Mouse (Mus musculus): ENCODE results near the gene Ptprs. TPM values are rescaled to one million over a fixed set of nuclear protein-coding genes. Genes with fewer than 3 reads are reported as not detected.

The Ptprs gene
- polyA plus RNA-seq, 1 experiment from 2014 or later, result 80.1 TPM

GRCm38 (mm10) chr17:56510970-56511706 is 34.9 kb upstream of the Ptprs start:
- Histone ChIP-seq H3K4me3 (ENCODE audit: low read depth, low read length) (peak overlapping the region; percentile 19), H3K36me3 (replicated peaks; ENCODE audit: control insufficient read depth, insufficient read depth, low read depth, low read length) (no peaks in the 10 kb centered on the region), H3K27me3 (ENCODE audit: control insufficient read depth, insufficient read depth, low read length) (peaks cover 38% of the 10 kb centered on the region), H3K9ac (replicated peaks; ENCODE audit: low read length) (no peak overlapping the region), H3K4me1 (ENCODE audit: control insufficient read depth, insufficient read depth, low read length) (peaks cover 17% of the 10 kb centered on the region), H3K4me2 (ENCODE audit: low read depth, low read length) (peak overlapping the region; percentile 27), H3K27ac (replicated peaks; ENCODE audit: low read depth, low read length) (no peak overlapping the region), H3K9me3 (replicated peaks; ENCODE audit: control insufficient read depth, low read length) (no peaks in the 10 kb centered on the region)
- DNase-seq (ENCODE audit: low spot score) (no peak), ATAC-seq (replicated peaks; ENCODE audit: insufficient number of reproducible peaks, low FRiP score, low TSS enrichment, low read depth) (no peak)
- 7% methylated on average over 60 of the region's 60 CpGs for WGBS

- peaks cover 38% of the 10 kb centered on the region for H3K27me3 ChIP-seq (ENCODE audit: control insufficient read depth, insufficient read depth, low read length)
Observed at GRCm38 (mm10) chr17:56510473-56510969, 34.2 kb upstream of the Ptprs start.

GRCm38 (mm10) chr17:56509707-56510472 is 33.6 kb upstream of the Ptprs start:
- Histone ChIP-seq H3K36me3 (replicated peaks; ENCODE audit: control insufficient read depth, insufficient read depth, low read depth, low read length) (no peaks in the 10 kb centered on the region), H3K9me3 (replicated peaks; ENCODE audit: control insufficient read depth, low read length) (no peaks in the 10 kb centered on the region), H3K4me3 (ENCODE audit: low read depth, low read length) (no peak overlapping the region), H3K4me1 (ENCODE audit: control insufficient read depth, insufficient read depth, low read length) (peaks cover 8% of the 10 kb centered on the region; the same call in 1 of the 2 replicates), H3K9ac (replicated peaks; ENCODE audit: low read length) (no peak overlapping the region), H3K27ac (replicated peaks; ENCODE audit: low read depth, low read length) (no peak overlapping the region), H3K27me3 (ENCODE audit: control insufficient read depth, insufficient read depth, low read length) (peaks cover 38% of the 10 kb centered on the region), H3K4me2 (ENCODE audit: low read depth, low read length) (peak overlapping the region; percentile 4; the same call in 1 of the 2 replicates)
- WGBS, result 3% methylated on average over 30 of the region's 37 CpGs
- ATAC-seq (replicated peaks; ENCODE audit: insufficient number of reproducible peaks, low FRiP score, low TSS enrichment, low read depth), result no peak
- DNase-seq (ENCODE audit: low spot score), result peak; percentile 51

More at GRCm38 (mm10) chr17:56510473-56510969, 34.2 kb upstream of the Ptprs start:
- Histone ChIP-seq H3K9ac (replicated peaks; ENCODE audit: low read length) (no peak overlapping the region), H3K4me3 (ENCODE audit: low read depth, low read length) (no peak overlapping the region), H3K4me1 (ENCODE audit: control insufficient read depth, insufficient read depth, low read length) (peaks cover 11% of the 10 kb centered on the region), H3K36me3 (replicated peaks; ENCODE audit: control insufficient read depth, insufficient read depth, low read depth, low read length) (no peaks in the 10 kb centered on the region), H3K9me3 (replicated peaks; ENCODE audit: control insufficient read depth, low read length) (no peaks in the 10 kb centered on the region), H3K4me2 (ENCODE audit: low read depth, low read length) (no peak overlapping the region), H3K27ac (replicated peaks; ENCODE audit: low read depth, low read length) (no peak overlapping the region)
- no peak for DNase-seq (ENCODE audit: low spot score)
- no peak for ATAC-seq (replicated peaks; ENCODE audit: insufficient number of reproducible peaks, low FRiP score, low TSS enrichment, low read depth)
- WGBS, result 28% methylated on average over 27 of the region's 27 CpGs

GRCm38 (mm10) chr17:56509021-56509640 is 32.8 kb upstream of the Ptprs start:
- no peak overlapping the region for H3K4me3 ChIP-seq (ENCODE audit: low read depth, low read length)

GRCm38 (mm10) chr17:56507161-56508068 is 31.1 kb upstream of the Ptprs start:
- DNase-seq (ENCODE audit: low spot score), result peak; percentile 97
- WGBS, result 1% methylated on average over 42 of the region's 42 CpGs
- H3K9me3 ChIP-seq (replicated peaks; ENCODE audit: control insufficient read depth, low read length), result no peaks in the 10 kb centered on the region; the same call in 1 of the 2 replicates
- H3K4me2 ChIP-seq (ENCODE audit: low read depth, low read length), result peak overlapping the region; percentile 81
- peaks cover 8% of the 10 kb centered on the region; the same call in 1 of the 2 replicates for H3K4me1 ChIP-seq (ENCODE audit: control insufficient read depth, insufficient read depth, low read length)
- no peak overlapping the region; the same call in 1 of the 2 replicates for H3K27ac ChIP-seq (replicated peaks; ENCODE audit: low read depth, low read length)
- H3K4me3 ChIP-seq (ENCODE audit: low read depth, low read length), result peak overlapping the region; percentile 40
- no peaks in the 10 kb centered on the region for H3K36me3 ChIP-seq (replicated peaks; ENCODE audit: control insufficient read depth, insufficient read depth, low read depth, low read length)
- H3K27me3 ChIP-seq (ENCODE audit: control insufficient read depth, insufficient read depth, low read length), result peaks cover 26% of the 10 kb centered on the region
- H3K9ac ChIP-seq (replicated peaks; ENCODE audit: low read length), result peak overlapping the region; percentile 55
- ATAC-seq (replicated peaks; ENCODE audit: insufficient number of reproducible peaks, low FRiP score, low TSS enrichment, low read depth), result peak; percentile 92

More at GRCm38 (mm10) chr17:56509021-56509640, 32.8 kb upstream of the Ptprs start:
- Histone ChIP-seq H3K9me3 (replicated peaks; ENCODE audit: control insufficient read depth, low read length) (no peaks in the 10 kb centered on the region; the same call in 1 of the 2 replicates), H3K9ac (replicated peaks; ENCODE audit: low read length) (no peak overlapping the region), H3K27ac (replicated peaks; ENCODE audit: low read depth, low read length) (no peak overlapping the region), H3K4me2 (ENCODE audit: low read depth, low read length) (no peak overlapping the region), H3K4me1 (ENCODE audit: control insufficient read depth, insufficient read depth, low read length) (peaks cover 8% of the 10 kb centered on the region; the same call in 1 of the 2 replicates), H3K36me3 (replicated peaks; ENCODE audit: control insufficient read depth, insufficient read depth, low read depth, low read length) (no peaks in the 10 kb centered on the region), H3K27me3 (ENCODE audit: control insufficient read depth, insufficient read depth, low read length) (peaks cover 38% of the 10 kb centered on the region)
- 37% methylated on average over 10 of the region's 10 CpGs for WGBS
- DNase-seq (ENCODE audit: low spot score), result no peak
- ATAC-seq (replicated peaks; ENCODE audit: insufficient number of reproducible peaks, low FRiP score, low TSS enrichment, low read depth), result no peak

GRCm38 (mm10) chr17:56506417-56507065 is 30.3 kb upstream of the Ptprs start:
- H3K9me3 ChIP-seq (replicated peaks; ENCODE audit: control insufficient read depth, low read length), result no peaks in the 10 kb centered on the region; the same call in 1 of the 2 replicates
- peaks cover 6% of the 10 kb centered on the region; the same call in 1 of the 2 replicates for H3K4me1 ChIP-seq (ENCODE audit: control insufficient read depth, insufficient read depth, low read length)
- DNase-seq (ENCODE audit: low spot score) (no peak), ATAC-seq (replicated peaks; ENCODE audit: insufficient number of reproducible peaks, low FRiP score, low TSS enrichment, low read depth) (no peak)
- WGBS, result 60% methylated on average over 15 of the region's 15 CpGs
- H3K27ac ChIP-seq (replicated peaks; ENCODE audit: low read depth, low read length), result no peak overlapping the region
- H3K9ac ChIP-seq (replicated peaks; ENCODE audit: low read length), result peak overlapping the region; percentile 55; the same call in 1 of the 2 replicates
- peak overlapping the region; percentile 40 for H3K4me3 ChIP-seq (ENCODE audit: low read depth, low read length)
- H3K36me3 ChIP-seq (replicated peaks; ENCODE audit: control insufficient read depth, insufficient read depth, low read depth, low read length), result no peaks in the 10 kb centered on the region
- H3K27me3 ChIP-seq (ENCODE audit: control insufficient read depth, insufficient read depth, low read length), result peaks cover 17% of the 10 kb centered on the region
- H3K4me2 ChIP-seq (ENCODE audit: low read depth, low read length), result peak overlapping the region; percentile 81
